Mouse (Mus musculus): Measurements from ENCODE around the gene Cep131. TPM values are rescaled to one million over a fixed set of nuclear protein-coding genes. Genes with fewer than 3 reads are reported as not detected.

Gene Cep131
- polyA plus RNA-seq, 1 experiment = 10.4 TPM

- H3K27me3 ChIP-seq (replicated peaks) = no peaks in the 10 kb centered on the region
- no peaks in the 10 kb centered on the region for H3K9me3 ChIP-seq
- peaks cover 45% of the 10 kb centered on the region for H3K4me1 ChIP-seq
- no peak overlapping the region for H3K4me3 ChIP-seq (replicated peaks)
- no peak for TF ChIP-seq FLI1 (IDR thresholded peaks at IDR 0.05; ENCODE audit: low read length)
- no peak for TF ChIP-seq GATA1 (IDR thresholded peaks at IDR 0.05; ENCODE audit: borderline replicate concordance, low read length)
- H3K36me3 ChIP-seq (replicated peaks; ENCODE audit: low read length) = peaks cover 98% of the 10 kb centered on the region
Observed at GRCm38 (mm10) chr11:120119108-120119507, 32.5 kb upstream of the Cep131 start.

DNA sequence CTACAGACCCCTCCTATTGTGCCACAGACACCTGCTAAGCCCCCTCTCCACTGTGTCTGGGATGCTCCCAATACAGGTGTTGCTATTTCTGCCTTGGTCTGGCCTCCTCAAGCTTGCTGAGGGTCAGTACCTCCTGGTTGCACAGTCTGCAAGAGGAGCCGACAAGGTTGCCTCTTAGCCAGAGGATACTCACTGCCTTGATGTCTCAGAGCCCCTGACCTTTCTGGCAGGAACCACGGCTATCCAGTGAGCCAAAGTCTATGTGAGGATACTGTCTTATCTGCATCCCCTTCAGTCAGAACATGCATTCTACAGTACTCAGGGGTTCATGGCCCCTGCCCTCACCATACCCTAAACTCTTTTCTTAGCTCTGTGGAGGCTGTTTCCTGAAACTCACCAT lies 31.0 kb upstream of the Cep131 start:
- peaks cover 40% of the 10 kb centered on the region for H3K4me1 ChIP-seq
- no peak for TF ChIP-seq GATA1 (IDR thresholded peaks at IDR 0.05; ENCODE audit: borderline replicate concordance, low read length)
- TF ChIP-seq FLI1 (IDR thresholded peaks at IDR 0.05; ENCODE audit: low read length) = no peak
- no peak overlapping the region for H3K4me3 ChIP-seq (replicated peaks)
- no peaks in the 10 kb centered on the region for H3K9me3 ChIP-seq
- no peaks in the 10 kb centered on the region for H3K27me3 ChIP-seq (replicated peaks)
- peaks cover 98% of the 10 kb centered on the region for H3K36me3 ChIP-seq (replicated peaks; ENCODE audit: low read length)

DNA sequence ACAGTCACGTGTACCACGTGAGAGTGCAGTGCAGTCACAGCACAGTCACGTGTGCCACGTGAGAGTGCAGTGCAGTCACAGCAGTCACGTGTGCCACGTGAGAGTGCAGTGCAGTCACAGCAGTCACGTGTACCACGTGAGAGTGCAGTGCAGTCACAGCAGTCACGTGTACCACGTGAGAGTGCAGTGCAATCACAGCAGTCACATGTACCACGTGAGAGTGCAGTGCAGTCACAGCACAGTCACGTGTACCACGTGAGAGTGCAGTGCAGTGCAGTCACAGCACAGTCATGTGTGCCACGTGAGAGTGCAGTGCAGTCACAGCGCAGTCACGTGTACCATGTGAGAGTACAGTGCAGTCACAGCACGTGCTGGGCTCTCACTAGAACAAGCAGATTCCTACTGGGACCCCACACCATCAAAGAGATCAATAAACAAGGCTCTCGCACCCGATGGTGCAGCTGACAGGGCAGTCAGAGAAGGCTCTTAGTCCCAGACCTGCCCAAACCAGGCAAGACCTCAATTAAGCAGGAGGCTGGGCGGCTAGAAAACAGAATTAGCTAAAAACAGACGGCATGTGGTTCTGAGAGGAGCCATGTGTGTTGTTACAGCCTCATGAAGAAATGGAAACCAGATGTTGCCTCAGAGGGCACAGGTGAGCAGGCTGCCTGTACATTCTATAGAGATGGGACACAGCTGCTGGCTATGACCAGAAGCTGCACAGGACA lies 28.0 kb upstream of the Cep131 start:
- no peaks in the 10 kb centered on the region for H3K27me3 ChIP-seq (replicated peaks)
- TF ChIP-seq FLI1 (IDR thresholded peaks at IDR 0.05; ENCODE audit: low read length) = no peak
- TF ChIP-seq GATA1 (IDR thresholded peaks at IDR 0.05; ENCODE audit: borderline replicate concordance, low read length) = no peak
- peak overlapping the region; percentile 54 for H3K4me3 ChIP-seq (replicated peaks)
- H3K9me3 ChIP-seq = no peaks in the 10 kb centered on the region
- H3K36me3 ChIP-seq (replicated peaks; ENCODE audit: low read length) = peaks cover 98% of the 10 kb centered on the region
- peaks cover 29% of the 10 kb centered on the region for H3K4me1 ChIP-seq

DNA sequence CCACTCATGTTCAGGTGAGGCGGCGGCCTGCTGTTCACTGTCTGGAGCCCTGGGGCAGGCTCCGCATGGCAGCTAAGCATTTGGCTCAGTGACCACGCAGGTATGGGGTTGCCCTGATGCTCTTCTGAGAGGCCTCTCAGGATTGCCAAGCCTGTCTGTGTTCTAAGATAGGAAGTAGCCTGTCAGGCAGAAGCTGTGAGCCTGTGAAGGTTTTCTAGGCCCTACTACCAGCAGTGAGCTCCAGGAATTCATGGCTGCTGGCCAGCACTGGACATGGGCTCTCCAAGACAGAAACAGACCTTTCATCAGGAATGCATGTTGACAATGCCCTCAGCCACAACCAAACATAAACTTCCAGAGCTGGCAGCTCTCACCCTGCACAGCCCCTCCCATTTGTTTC lies 25.5 kb upstream of the Cep131 start:
- Histone ChIP-seq H3K4me1 (peaks cover 26% of the 10 kb centered on the region), H3K36me3 (replicated peaks; ENCODE audit: low read length) (peaks cover 98% of the 10 kb centered on the region), H3K9me3 (no peaks in the 10 kb centered on the region), H3K4me3 (replicated peaks) (no peak overlapping the region), H3K27me3 (replicated peaks) (no peaks in the 10 kb centered on the region)
- TF ChIP-seq FLI1 (IDR thresholded peaks at IDR 0.05; ENCODE audit: low read length) (no peak), GATA1 (IDR thresholded peaks at IDR 0.05; ENCODE audit: borderline replicate concordance, low read length) (no peak)

DNA sequence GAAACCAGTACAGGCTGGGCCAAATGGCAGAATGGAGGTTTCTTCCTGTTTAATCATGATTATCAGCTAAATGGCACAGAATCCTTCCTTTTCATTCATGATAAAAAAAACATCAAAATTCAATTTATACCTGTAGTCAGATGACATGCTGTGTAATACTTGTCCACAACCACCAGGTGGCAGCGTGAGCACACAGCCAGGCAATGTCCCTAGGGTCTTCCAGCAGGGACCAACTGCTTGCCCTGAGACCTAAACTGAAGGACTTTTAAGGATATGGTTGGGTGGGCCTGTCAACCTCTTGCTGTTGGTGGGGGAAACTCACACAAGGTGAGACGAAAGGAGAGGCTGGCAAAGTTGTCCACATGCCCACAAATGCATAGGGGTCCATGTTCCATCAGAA lies 24.4 kb upstream of the Cep131 start:
- Histone ChIP-seq H3K27me3 (replicated peaks) (no peaks in the 10 kb centered on the region), H3K36me3 (replicated peaks; ENCODE audit: low read length) (peaks cover 98% of the 10 kb centered on the region), H3K4me1 (peaks cover 30% of the 10 kb centered on the region), H3K9me3 (no peaks in the 10 kb centered on the region), H3K4me3 (replicated peaks) (no peak overlapping the region)
- no peak for TF ChIP-seq FLI1 (IDR thresholded peaks at IDR 0.05; ENCODE audit: low read length)
- no peak for TF ChIP-seq GATA1 (IDR thresholded peaks at IDR 0.05; ENCODE audit: borderline replicate concordance, low read length)

DNA sequence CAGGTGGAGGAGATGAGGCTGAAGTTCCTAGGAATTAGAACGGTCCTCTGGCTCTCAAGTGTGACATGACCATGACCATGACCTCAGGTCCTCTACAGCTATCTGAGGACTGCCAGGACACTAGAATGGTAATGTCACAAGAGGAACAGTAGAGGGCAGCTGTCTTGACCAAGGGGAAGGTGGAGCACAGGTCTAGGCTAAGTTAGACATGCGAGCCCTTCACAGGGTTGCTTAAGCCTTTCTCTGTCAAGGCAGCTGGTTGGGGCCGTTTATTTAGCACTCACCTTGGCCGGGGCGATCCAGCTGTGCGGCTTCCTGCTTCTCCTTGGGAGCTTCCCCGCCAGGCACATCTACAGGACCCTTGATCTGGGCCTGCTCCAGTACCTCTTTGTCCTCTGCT lies 23.9 kb upstream of the Cep131 start:
- Histone ChIP-seq H3K27me3 (replicated peaks) (no peaks in the 10 kb centered on the region), H3K9me3 (no peaks in the 10 kb centered on the region), H3K36me3 (replicated peaks; ENCODE audit: low read length) (peaks cover 98% of the 10 kb centered on the region), H3K4me1 (peaks cover 30% of the 10 kb centered on the region), H3K4me3 (replicated peaks) (no peak overlapping the region)
- TF ChIP-seq GATA1 (IDR thresholded peaks at IDR 0.05; ENCODE audit: borderline replicate concordance, low read length) (no peak), FLI1 (IDR thresholded peaks at IDR 0.05; ENCODE audit: low read length) (no peak)

- Histone ChIP-seq H3K9me3 (no peaks in the 10 kb centered on the region), H3K27me3 (replicated peaks) (no peaks in the 10 kb centered on the region), H3K36me3 (replicated peaks; ENCODE audit: low read length) (peaks cover 98% of the 10 kb centered on the region), H3K4me3 (replicated peaks) (no peak overlapping the region), H3K4me1 (peaks cover 29% of the 10 kb centered on the region)
- TF ChIP-seq GATA1 (IDR thresholded peaks at IDR 0.05; ENCODE audit: borderline replicate concordance, low read length) (no peak), FLI1 (IDR thresholded peaks at IDR 0.05; ENCODE audit: low read length) (no peak)
Observed at GRCm38 (mm10) chr11:120109558-120110210, 23.1 kb upstream of the Cep131 start.

GRCm38 (mm10) chr11:120107796-120108195 lies 21.2 kb upstream of the Cep131 start:
- no peaks in the 10 kb centered on the region for H3K9me3 ChIP-seq
- peaks cover 22% of the 10 kb centered on the region for H3K4me1 ChIP-seq
- H3K36me3 ChIP-seq (replicated peaks; ENCODE audit: low read length) = peaks cover 98% of the 10 kb centered on the region
- H3K27me3 ChIP-seq (replicated peaks) = no peaks in the 10 kb centered on the region
- TF ChIP-seq FLI1 (IDR thresholded peaks at IDR 0.05; ENCODE audit: low read length) (no peak), GATA1 (IDR thresholded peaks at IDR 0.05; ENCODE audit: borderline replicate concordance, low read length) (no peak)
- no peak overlapping the region for H3K4me3 ChIP-seq (replicated peaks)

DNA sequence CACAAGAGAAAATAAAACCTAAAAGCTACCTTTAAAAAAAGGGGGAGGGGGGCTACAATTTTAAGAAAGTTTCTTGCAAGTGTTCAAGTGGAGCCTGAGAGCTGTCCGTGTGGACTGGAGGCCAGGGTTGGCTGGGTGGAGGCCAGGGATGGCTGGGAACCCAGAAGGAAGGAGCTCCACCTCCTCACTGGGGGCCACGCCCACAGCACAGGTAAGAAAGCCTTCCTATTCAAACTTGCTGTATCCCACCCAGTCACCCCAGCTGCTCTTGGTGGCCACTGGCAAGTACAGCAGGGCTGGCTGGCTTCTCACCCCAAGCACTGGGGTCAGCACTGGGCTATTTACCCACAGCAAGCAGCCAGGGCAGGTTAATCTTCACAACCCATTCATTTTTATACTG lies 20.4 kb upstream of the Cep131 start:
- Histone ChIP-seq H3K9me3 (no peaks in the 10 kb centered on the region), H3K27me3 (replicated peaks) (no peaks in the 10 kb centered on the region), H3K4me3 (replicated peaks) (no peak overlapping the region), H3K36me3 (replicated peaks; ENCODE audit: low read length) (peaks cover 90% of the 10 kb centered on the region), H3K4me1 (peaks cover 15% of the 10 kb centered on the region)
- no peak for TF ChIP-seq GATA1 (IDR thresholded peaks at IDR 0.05; ENCODE audit: borderline replicate concordance, low read length)
- TF ChIP-seq FLI1 (IDR thresholded peaks at IDR 0.05; ENCODE audit: low read length) = no peak

- H3K4me1 ChIP-seq = peaks cover 26% of the 10 kb centered on the region
- TF ChIP-seq FLI1 (IDR thresholded peaks at IDR 0.05; ENCODE audit: low read length) = no peak
- no peak for TF ChIP-seq GATA1 (IDR thresholded peaks at IDR 0.05; ENCODE audit: borderline replicate concordance, low read length)
- no peaks in the 10 kb centered on the region for H3K27me3 ChIP-seq (replicated peaks)
- peaks cover 68% of the 10 kb centered on the region for H3K36me3 ChIP-seq (replicated peaks; ENCODE audit: low read length)
- no peak overlapping the region for H3K4me3 ChIP-seq (replicated peaks)
- H3K9me3 ChIP-seq = no peaks in the 10 kb centered on the region
Observed at GRCm38 (mm10) chr11:120103431-120103997, 16.9 kb upstream of the Cep131 start.

Data from megakaryocyte, embryonic 14.5 days (primary cell).